Mouse (Mus musculus) embryonic facial prominence, embryonic 12.5 days (tissue): ENCODE data around the gene Slc2a3. TPM values are rescaled to one million over a fixed set of nuclear protein-coding genes. Genes with fewer than 3 reads are reported as not detected.

ENCODE experiments used
- ATAC-seq: fragments of 200-750 bp; cut with Nextera tagmentation; 2 replicates; pipeline ENCODE4 v1.8.0; 2017; ENCODE audit not compliant: insufficient number of reproducible peaks, insufficient read depth, low FRiP score, low TSS enrichment
- H3K27ac ChIP-seq: fragments of 300-500 bp; sonication (generic); 2 replicates; pipeline ENCODE4 v1.5.1; 2016; ENCODE audit warnings: mild to moderate bottlenecking
- H3K27me3 ChIP-seq: fragments of 300-500 bp; sonication (generic); 2 replicates; pipeline ENCODE4 v1.6.1; 2016; ENCODE audit warnings: mild to moderate bottlenecking, moderate library complexity
- H3K36me3 ChIP-seq: fragments of 300-500 bp; sonication (generic); 2 replicates; pipeline ENCODE4 v1.6.1; 2016; ENCODE audit warnings: mild to moderate bottlenecking
- H3K4me1 ChIP-seq: fragments of 300-500 bp; sonication (generic); 2 replicates; pipeline ENCODE4 v1.6.1; 2016
- H3K4me2 ChIP-seq: fragments of 300-500 bp; sonication (generic); replicated peaks from 2 replicates; pipeline ENCODE4 v1.6.1; 2016; ENCODE audit warnings: mild to moderate bottlenecking, moderate library complexity
- H3K4me3 ChIP-seq: fragments of 300-500 bp; sonication (generic); 2 replicates; pipeline ENCODE4 v1.5.1; 2016; ENCODE audit warnings: mild to moderate bottlenecking
- H3K9ac ChIP-seq: fragments of 300-500 bp; sonication (generic); 2 replicates; pipeline ENCODE4 v1.6.1; 2016; ENCODE audit warnings: mild to moderate bottlenecking, moderate library complexity
- H3K9me3 ChIP-seq: fragments of 300-500 bp; sonication (generic); 2 replicates; pipeline ENCODE4 v1.6.1; 2016; ENCODE audit warnings: mild to moderate bottlenecking, moderate library complexity
- WGBS: fragments of 180-500 bp; shearing (Covaris S2); methylation state at CpG from one replicate; pipeline ENCODE4 v1.1.7; 2016; 5-methylcytosine and 5-hydroxymethylcytosine counted together
- polyA plus RNA-seq: library from polyadenylated mRNA; unstranded; fragments of >200 nt; fragmentation: Nextera tagmentation; extraction: Ambion mirVana; gene quantifications from 2 replicates; pipeline ENCODE4 v1.2.1, GENCODE M21; 2016

The Slc2a3 gene
- polyA plus RNA-seq, 1 experiment from 2014 or later, result 32.7 TPM

DNA sequence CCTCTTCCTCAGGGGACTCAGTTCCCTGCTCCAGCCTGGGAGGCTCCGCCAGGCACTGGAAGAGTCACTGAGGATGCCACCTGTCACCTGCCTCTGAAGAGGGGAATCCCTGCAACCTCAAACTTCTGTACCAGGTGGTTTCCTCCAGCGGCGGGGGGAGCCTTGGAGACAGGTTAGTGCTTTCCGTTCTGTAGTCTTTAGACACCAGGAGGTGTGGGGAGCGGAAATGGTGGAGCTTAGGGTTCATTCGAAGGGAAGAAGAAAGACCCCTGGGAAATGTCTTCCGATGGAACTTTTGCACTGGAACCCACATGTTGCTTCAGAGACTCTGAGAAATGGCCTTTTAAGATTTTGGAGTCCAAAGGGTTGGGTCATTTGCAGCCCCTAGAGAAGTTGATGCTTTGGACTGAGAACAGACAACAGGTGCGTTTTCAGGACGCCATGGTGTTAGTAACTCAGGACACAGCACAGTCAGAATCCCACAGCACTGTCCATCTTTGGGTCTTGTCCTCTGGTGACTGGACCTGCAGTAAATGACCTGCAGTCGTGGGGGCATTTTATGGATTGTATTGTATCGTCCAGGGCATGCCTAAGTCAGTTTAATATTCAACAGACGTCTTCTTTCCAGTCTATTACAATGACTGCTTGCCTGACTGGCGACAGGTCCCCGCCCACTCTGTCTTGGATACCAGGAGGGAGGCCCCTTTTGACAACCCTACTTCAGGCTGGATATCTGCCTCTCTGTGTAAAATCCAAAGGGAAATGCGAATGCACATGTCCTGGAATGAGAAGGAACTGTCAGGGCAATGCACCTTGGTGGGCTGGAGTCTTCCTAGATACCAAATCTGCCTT is 19.6 kb upstream of the Slc2a3 start:
- no peak overlapping the region for H3K27ac ChIP-seq
- peak overlapping the region; percentile 92 for H3K9ac ChIP-seq
- peak overlapping the region; percentile 82 for H3K4me3 ChIP-seq
- H3K27me3 ChIP-seq, result no peaks in the 10 kb centered on the region
- 36% methylated on average over 15 of the region's 15 CpGs for WGBS
- H3K4me1 ChIP-seq, result peaks cover 22% of the 10 kb centered on the region
- ATAC-seq, result no peak; the same call in 1 of the 2 replicates
- 0 out of 2 replicates have a peak, but pooled peaks cover 2% of the 10 kb centered on the region for H3K36me3 ChIP-seq
- no peaks in the 10 kb centered on the region for H3K9me3 ChIP-seq
- H3K4me2 ChIP-seq, result peak overlapping the region; percentile 86

DNA sequence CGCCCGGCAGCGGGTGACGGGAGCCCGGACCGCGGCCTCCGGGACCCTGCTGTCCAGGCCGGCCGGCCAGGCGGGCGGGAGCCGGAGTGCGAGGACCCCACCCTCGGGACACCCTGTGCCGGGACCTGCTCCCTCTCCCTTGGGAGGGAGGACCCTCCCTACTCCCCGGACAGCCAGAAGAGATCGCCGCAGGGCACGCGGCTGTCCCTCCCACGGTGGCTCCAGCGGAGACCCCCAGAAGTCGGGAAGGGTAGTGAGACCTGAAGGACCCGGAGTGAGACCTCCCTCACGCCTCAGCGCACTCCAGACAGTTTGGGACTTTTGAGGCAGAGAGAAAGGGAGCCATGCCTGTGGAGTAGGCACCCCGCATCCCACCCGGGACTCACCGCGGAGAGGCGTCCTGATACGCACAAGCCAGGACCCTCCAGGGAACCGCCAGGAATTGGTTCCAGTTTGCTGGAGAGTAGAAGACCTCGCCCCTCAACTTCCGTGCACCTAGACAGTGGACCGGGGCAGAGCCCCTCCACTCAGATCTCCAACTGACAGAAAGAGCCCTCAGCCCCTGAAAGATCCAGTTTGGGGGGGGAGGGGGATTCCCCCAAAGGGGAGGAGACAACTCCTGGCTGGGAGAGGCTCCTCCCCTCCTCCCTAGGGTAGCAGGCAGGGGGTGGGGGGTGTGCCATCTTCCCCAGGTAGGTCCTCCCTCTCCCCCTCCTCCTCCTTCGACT is 18.8 kb upstream of the Slc2a3 start:
- Histone ChIP-seq H3K9me3 (no peaks in the 10 kb centered on the region), H3K36me3 (0 out of 2 replicates have a peak, but pooled peaks cover 2% of the 10 kb centered on the region), H3K4me1 (peaks cover 15% of the 10 kb centered on the region), H3K4me2 (peak overlapping the region; percentile 86), H3K4me3 (peak overlapping the region; percentile 82), H3K9ac (peak overlapping the region; percentile 92), H3K27me3 (no peaks in the 10 kb centered on the region), H3K27ac (peak overlapping the region; percentile 69)
- WGBS, result under 1% methylated on average over 33 of the region's 38 CpGs
- peak; percentile 69 for ATAC-seq

DNA sequence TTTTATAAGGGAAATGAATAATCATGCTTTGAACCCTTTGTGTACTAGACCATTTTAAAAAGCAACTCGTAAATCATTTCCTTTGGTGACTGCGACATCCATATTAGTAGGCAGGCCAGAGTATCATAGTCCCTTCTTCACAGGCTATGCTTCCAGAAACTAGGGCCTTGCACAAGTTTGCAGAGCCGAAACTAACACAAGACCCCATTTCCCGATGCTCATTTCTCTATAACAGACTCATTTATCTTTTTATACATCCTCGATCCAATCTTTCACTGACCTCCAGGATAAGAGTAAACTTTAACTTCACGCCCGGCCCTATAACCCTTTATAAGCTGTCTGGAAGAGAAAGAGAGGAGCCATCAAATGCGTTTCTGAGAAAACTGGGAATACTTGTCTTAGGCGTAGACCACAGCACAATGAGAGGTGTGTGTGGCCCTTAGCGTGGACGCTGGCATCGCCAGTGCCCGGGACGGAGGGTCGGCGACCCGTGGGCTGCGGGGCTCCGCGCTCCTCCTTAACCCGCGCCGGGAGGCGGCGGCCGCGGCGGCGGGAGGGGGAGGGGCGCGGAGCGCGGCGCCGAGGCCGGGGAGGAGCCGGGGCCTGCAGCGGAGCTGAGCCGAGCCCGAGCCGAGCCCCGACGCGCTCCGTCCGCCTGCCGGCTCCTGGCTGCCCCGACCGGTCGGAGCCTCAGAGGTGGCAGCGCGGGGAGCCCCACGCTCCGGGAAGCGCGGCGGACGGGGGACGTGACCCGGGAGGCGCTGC is 18.0 kb upstream of the Slc2a3 start, which contains the start of gene Foxj2:
Gene Foxj2 (plus strand): TSS at position 609 of the 765 bp plus-strand sequence.
- H3K4me3 ChIP-seq, result peak within 1 kb of the TSS; percentile 82
- H3K4me1 ChIP-seq, result peaks cover 15% of the 10 kb centered on the region
- ATAC-seq, result peak; percentile 91
- H3K27ac ChIP-seq, result peak within 1 kb of the TSS; percentile 69
- H3K27me3 ChIP-seq, result no peaks in the 10 kb centered on the region
- 0 out of 2 replicates have a peak, but pooled peaks cover 2% of the 10 kb centered on the region for H3K36me3 ChIP-seq
- H3K9ac ChIP-seq, result peak within 1 kb of the TSS; percentile 92
- 2% methylated on average over 42 of the region's 61 CpGs for WGBS
- H3K9me3 ChIP-seq, result no peaks in the 10 kb centered on the region
- peak within 1 kb of the TSS; percentile 86 for H3K4me2 ChIP-seq

DNA sequence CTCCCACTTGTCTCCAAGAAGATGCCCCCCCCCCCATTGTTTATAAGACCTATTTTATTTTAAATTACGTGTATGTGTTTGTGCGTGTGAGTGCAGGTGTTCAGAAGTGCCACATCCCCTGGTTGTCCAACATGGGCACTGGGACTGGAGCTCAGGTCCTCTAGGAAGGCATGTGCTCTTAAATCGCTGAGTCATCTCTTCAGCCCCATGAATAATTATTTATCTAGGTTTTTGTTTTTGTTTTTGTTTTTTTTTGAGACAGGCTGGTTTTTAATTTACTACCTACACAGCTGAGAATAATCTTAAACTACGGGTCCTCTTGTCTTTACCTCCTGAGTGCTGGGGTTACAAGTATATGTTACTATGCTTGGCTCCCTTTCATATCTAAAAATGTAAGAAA is 12.2 kb upstream of the Slc2a3 start:
- Histone ChIP-seq H3K27me3 (no peaks in the 10 kb centered on the region), H3K9me3 (no peaks in the 10 kb centered on the region), H3K4me1 (peaks cover 5% of the 10 kb centered on the region), H3K4me3 (no peak overlapping the region), H3K9ac (no peak overlapping the region), H3K4me2 (no peak overlapping the region), H3K36me3 (no peaks in the 10 kb centered on the region), H3K27ac (no peak overlapping the region)
- WGBS, result 91% methylated on average over 4 of the region's 4 CpGs
- ATAC-seq, result no peak

DNA sequence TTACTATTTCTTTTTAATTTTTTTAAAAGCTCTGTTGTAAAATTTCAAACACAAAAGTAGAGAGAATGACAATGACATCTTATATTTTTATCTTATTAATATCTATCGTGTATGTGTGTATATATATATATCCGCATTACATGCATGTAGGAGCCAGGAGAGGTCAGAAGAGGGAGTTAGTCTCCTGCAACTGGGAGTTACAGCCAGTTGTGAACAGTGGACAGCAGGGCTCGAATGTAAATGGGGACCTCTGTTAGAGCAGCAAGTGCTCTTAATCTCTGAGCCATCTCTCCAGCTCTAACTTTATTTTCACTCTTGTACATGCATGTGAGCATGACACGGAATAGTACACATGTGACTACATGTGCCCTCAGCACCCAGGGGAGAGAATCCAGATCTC is 11.3 kb upstream of the Slc2a3 start:
- Histone ChIP-seq H3K9ac (no peak overlapping the region), H3K36me3 (no peaks in the 10 kb centered on the region)

DNA sequence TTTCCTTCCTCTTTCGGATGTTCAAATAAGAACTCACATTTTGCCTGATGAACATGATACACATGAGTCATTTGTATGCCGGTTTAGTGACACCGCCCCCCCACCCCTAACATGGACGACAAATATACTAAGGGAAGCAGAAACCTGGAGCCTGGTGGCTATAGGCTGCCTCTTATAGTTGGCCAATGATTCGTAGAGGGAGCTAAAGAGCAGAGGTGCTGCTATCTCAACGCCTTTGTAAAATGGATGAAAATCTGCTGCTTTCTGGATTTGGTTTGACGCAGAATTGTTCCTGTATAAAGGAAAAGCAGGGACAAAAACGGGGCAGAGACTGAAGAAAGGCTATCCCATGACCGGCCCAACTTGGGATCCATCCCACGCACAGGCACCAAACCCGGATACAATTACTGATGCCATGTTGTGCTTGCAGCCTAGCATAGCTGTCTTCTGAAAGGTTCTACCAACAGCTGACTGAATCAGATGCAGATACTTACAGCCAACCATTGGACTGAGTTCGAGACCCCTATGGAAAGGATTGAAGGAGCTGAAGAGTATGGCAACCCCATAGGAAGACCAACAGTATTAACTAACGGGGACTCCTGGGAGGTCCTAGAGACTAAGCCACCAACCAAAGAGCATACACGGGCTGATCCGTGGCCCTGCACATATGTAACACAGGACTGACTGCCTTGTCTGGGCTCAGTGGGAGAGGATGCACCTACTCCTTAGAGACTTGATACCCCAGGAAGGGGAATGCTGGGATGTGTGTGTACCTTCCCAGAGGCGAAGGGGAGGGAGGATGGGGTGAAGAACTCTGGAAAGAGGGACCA is 10.5 kb upstream of the Slc2a3 start:
- Histone ChIP-seq H3K9ac (peak overlapping the region; percentile 25), H3K36me3 (no peaks in the 10 kb centered on the region), H3K4me1 (peaks cover 5% of the 10 kb centered on the region), H3K27ac (peak overlapping the region; percentile 100), H3K27me3 (no peaks in the 10 kb centered on the region), H3K4me2 (peak overlapping the region; percentile 59), H3K9me3 (no peaks in the 10 kb centered on the region), H3K4me3 (peak overlapping the region; percentile 70)
- 26% methylated on average over 16 of the region's 16 CpGs for WGBS
- no peak for ATAC-seq

More for the DNA sequence above, 11.3 kb upstream of the Slc2a3 start:
- Histone ChIP-seq H3K4me1 (peaks cover 5% of the 10 kb centered on the region), H3K9me3 (no peaks in the 10 kb centered on the region), H3K27ac (no peak overlapping the region), H3K4me2 (no peak overlapping the region), H3K4me3 (no peak overlapping the region), H3K27me3 (no peaks in the 10 kb centered on the region)
- ATAC-seq, result no peak
- WGBS, result 91% methylated on average over 4 of the region's 4 CpGs

DNA sequence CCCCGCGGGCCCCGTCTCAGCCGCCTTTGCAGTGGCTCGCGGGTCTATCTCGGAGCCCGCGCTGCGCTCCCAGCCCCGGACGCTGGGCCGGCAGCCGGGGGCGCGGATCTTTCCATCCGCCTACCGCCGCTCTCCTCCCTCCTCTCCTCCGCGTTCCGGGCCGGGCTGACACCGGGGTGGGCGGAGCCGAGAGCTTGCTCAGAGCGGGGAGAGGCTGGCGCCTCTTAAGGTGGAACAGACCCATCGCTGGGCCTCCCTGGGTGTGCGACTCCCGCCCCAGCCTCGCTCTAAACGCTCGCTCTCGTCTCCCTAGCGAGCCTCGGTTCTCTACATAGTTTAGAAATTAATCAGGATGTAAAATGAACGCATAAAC is 9.8 kb upstream of the Slc2a3 start:
- no peaks in the 10 kb centered on the region for H3K36me3 ChIP-seq
- H3K9ac ChIP-seq, result peak overlapping the region; percentile 75
- no peaks in the 10 kb centered on the region for H3K9me3 ChIP-seq
- H3K4me1 ChIP-seq, result peaks cover 5% of the 10 kb centered on the region
- H3K4me3 ChIP-seq, result peak overlapping the region; percentile 70
- H3K4me2 ChIP-seq, result peak overlapping the region; percentile 59
- H3K27ac ChIP-seq, result peak overlapping the region; percentile 100
- ATAC-seq, result peak; percentile 95
- no peaks in the 10 kb centered on the region for H3K27me3 ChIP-seq
- under 1% methylated on average over 37 of the region's 38 CpGs for WGBS

DNA sequence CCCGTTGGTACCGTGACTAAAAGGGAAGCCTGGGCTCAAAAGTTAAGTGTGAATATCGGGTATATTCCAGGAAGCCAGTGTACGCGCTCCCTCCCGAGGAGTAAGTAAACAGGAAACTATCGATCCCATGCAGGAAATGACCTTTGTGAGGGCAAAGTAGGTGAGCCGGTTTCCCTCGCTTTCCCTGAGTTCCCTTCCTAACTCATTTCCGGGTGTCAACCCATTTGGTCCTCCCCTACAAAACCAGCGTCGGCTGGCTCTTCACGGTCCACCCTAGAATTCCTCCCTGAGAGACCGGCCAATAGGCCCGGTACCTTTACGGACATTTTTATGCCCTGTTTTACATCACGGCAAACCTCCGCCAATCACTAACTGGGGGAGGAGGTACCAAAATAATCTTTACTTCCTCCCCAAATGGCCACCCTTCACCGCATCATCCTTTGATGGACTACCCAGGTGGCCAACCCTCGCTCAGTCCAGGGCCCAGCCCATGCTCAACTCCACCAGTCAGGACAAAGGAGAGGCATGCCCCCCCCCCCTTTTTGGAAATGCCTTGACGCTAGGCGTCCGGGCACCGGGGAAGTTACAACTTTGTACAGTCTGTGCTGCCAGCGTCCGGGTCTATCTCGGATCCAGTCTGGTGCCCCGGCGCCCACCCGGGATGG is 9.3 kb upstream of the Slc2a3 start:
- H3K27ac ChIP-seq, result peak overlapping the region; percentile 100
- ATAC-seq, result peak; percentile 100
- H3K4me1 ChIP-seq, result peaks cover 5% of the 10 kb centered on the region
- H3K9me3 ChIP-seq, result no peaks in the 10 kb centered on the region
- no peaks in the 10 kb centered on the region for H3K27me3 ChIP-seq
- no peaks in the 10 kb centered on the region for H3K36me3 ChIP-seq
- H3K4me3 ChIP-seq, result peak overlapping the region; percentile 70
- WGBS, result under 1% methylated on average over 30 of the region's 30 CpGs
- peak overlapping the region; percentile 59 for H3K4me2 ChIP-seq
- H3K9ac ChIP-seq, result peak overlapping the region; percentile 75

DNA sequence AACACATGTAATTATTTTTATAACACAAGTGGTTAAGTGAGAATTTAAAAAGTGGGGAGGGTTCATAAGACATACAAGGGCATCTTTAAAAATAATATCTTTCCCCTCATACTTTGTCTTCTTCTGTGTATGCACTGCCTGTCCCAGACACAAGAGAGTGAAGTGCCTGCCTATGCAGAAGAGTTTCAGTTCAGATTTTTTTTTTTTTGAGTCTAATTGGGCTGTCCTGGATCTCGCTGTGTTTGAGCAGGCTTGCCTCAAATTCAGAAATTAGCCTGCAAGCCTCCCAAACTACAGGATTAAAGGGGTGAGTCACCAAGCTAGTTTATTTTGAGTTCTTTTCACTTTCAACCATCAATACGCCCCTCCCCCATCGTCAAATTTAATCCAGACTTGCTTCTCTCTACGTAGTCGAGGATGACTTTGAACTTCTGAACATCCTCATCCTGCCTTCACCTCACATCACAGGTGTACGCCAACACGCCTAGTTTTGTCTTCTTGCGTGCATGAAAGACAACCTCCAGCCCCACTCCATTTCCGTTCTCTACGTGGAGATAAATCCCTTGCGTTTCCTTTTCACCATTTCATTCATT is 8.7 kb upstream of the Slc2a3 start:
- Histone ChIP-seq H3K4me2 (peak overlapping the region; percentile 59), H3K27me3 (no peaks in the 10 kb centered on the region), H3K36me3 (no peaks in the 10 kb centered on the region), H3K4me3 (peak overlapping the region; percentile 70), H3K27ac (peak overlapping the region; percentile 100), H3K4me1 (peaks cover 5% of the 10 kb centered on the region), H3K9ac (peak overlapping the region; percentile 48), H3K9me3 (no peaks in the 10 kb centered on the region)
- no peak for ATAC-seq
- under 1% methylated on average over 11 of the region's 11 CpGs for WGBS

DNA sequence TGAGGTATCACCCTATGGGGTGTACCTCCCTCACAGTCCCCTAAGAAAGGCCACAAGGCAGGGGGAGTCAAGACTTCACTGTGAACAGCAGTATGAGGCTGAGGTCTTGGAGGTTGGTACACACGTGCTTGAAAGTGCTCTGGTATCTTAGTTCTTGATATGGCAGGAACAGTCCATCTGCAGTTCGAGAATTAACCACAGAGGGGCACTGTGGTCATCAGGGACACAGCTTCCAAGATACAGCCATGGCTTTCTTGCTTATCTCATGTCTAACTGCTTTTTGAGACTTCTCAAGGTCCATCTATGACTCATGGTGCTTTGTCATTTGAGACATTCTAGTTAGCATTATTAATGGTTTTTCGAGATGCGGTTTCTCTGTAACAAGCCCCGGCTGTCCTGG is 3.0 kb upstream of the Slc2a3 start:
- Histone ChIP-seq H3K4me2 (no peak overlapping the region), H3K27me3 (peaks cover 15% of the 10 kb centered on the region), H3K4me1 (peaks cover 5% of the 10 kb centered on the region; the same call in 1 of the 2 replicates), H3K4me3 (no peak overlapping the region), H3K9ac (no peak overlapping the region), H3K36me3 (no peaks in the 10 kb centered on the region), H3K9me3 (no peaks in the 10 kb centered on the region), H3K27ac (no peak overlapping the region)
- no peak for ATAC-seq
- 29% methylated on average over 5 of the region's 5 CpGs for WGBS
